Mouse (Mus musculus): Measurements from ENCODE around the gene Foxl1.

Foxl1 gene

GRCm38 (mm10) chr8:121170626-121171552, 43.1 kb downstream of the Foxl1 start:
- no peak for DNase-seq

DNA sequence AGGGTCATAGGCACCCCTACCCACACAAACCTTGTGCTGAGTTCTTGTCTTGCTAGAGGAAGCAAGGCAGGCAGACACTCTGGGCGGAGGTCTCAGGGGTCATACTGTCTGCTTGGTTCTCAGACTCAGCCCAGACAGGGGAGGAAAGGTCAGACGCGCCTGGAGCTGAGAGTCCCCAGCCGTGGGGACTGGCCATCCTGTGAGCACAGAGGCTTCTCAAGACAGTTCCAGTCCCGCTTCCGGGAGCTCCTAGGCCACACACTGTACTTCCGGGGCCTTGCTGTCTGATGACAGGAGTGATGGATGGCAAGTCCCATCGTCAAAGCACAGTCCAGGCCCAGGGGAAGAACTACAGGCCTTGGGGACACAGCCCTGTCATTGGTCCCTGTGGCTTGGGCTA, 44.8 kb downstream of the Foxl1 start:
- DNase-seq: no peak

DNA sequence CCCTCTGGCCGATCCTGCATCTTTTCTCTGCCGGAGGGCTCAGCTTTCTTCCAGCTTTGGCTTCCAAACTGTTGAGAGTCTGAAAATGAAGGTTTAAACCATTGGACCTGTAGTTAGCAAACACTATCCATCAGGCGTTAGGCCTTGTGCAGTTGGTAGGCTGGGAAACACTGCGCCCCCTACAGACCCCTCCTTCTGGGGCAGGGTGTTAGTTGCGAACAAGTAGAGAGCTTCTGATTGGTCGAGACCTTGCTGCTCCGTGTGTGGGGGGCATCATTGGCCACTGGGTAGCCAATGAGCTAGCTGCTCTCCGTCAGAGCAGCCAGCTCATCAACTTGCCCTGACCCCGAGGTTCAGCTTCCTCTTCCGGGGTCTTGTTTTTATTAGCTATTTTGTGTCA, 46.4 kb downstream of the Foxl1 start:
- DNase-seq: no peak

- DNase-seq: no peak
Measured at GRCm38 (mm10) chr8:121174721-121175539, 47.2 kb downstream of the Foxl1 start.

DNA sequence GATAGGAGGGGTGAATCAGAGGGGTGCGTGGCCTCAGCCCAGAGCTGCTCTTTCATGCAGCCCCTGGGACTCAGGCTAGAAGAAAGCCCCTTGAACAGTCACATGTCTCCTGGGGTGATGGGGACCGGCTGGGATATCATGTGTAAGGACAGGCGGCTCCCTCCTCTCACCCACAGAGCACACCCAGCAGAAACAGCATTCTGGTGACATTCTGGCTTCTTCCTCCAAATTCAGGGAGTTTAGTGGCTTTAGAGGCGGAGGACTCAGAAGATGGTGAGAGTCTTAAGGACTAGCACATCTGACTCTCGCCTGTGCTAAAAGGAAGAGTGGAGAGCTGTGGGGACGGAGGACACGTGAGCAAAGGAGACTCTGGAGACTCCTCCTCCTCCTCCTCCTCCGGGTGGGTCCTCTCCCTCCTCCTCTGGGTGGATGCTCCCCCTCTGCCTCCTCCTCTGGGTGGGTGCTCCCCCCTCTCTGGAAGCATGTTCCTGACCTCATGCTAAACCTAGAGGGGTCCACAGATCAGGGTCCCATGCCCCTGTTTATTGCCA, 47.9 kb downstream of the Foxl1 start:
- DNase-seq: no peak

DNA sequence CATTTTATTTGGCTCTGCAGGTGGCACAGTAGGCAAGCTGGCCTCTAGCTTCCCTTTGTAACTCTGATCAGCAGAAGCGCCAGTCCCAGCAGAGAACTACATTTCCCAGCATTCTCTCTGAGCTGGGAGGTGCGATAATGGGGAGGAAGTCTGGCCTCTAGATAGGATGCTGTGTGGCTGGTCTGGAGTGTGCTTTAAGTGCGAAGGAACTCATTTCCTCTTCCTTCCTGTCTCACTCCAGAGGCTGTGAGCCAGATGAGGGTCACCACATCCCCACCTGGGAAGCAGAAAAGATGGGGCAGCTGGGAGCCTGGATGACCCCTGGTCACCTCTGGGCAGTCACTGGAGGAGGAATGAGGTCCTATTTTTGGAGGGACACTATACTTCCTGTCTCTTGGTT, 48.6 kb downstream of the Foxl1 start:
- DNase-seq: no peak

Measured in cerebellum, adult 11-12 months (tissue).